Mouse (Mus musculus) stomach, postnatal 0 days (tissue): ENCODE measurements around the gene Cacna1h. TPM values are rescaled to one million over a fixed set of nuclear protein-coding genes. Genes with fewer than 3 reads are reported as not detected.

Experiments
- ATAC-seq: fragments of 200-750 bp; cut with Nextera tagmentation; 2 replicates; pipeline ENCODE4 v1.8.0; 2017; ENCODE audit not compliant: low FRiP score, low TSS enrichment
- DNase-seq: peaks from one replicate; pipeline ENCODE4 v3.0.0-alpha.2; 2016; ENCODE audit warnings: low spot score
- H3K27ac ChIP-seq: fragments of 300-500 bp; sonication (generic); replicated peaks from 2 replicates; pipeline ENCODE4 v1.5.1; 2014; ENCODE audit warnings: mild to moderate bottlenecking, control low read depth
- H3K27me3 ChIP-seq: fragments of 300-500 bp; sonication (generic); 2 replicates; pipeline ENCODE4 v1.6.1; 2014; ENCODE audit warnings: low read length; ENCODE audit not compliant: control insufficient read depth, insufficient read depth
- H3K36me3 ChIP-seq: fragments of 300-500 bp; sonication (generic); 2 replicates; pipeline ENCODE4 v1.6.1; 2014; ENCODE audit warnings: low read length, mixed read lengths; ENCODE audit not compliant: control insufficient read depth, insufficient read depth
- H3K4me1 ChIP-seq: fragments of 300-500 bp; sonication (generic); replicated peaks from 2 replicates; pipeline ENCODE4 v1.6.1; 2014; ENCODE audit warnings: antibody characterized with exemption; ENCODE audit not compliant: control insufficient read depth, insufficient read depth
- H3K4me2 ChIP-seq: fragments of 300-500 bp; sonication (generic); replicated peaks from 2 replicates; pipeline ENCODE4 v1.6.1; 2014; ENCODE audit warnings: low read depth, mild to moderate bottlenecking, control low read depth, moderate library complexity
- H3K4me3 ChIP-seq: fragments of 300-500 bp; sonication (generic); 2 replicates; pipeline ENCODE4 v1.5.1; 2014; ENCODE audit warnings: low read depth, low read length, control low read depth
- H3K9ac ChIP-seq: fragments of 300-500 bp; sonication (generic); 2 replicates; pipeline ENCODE4 v1.6.1; 2014; ENCODE audit warnings: mild to moderate bottlenecking, low read length, control low read depth, mixed read lengths
- H3K9me3 ChIP-seq: fragments of 300-500 bp; sonication (generic); 2 replicates; pipeline ENCODE4 v1.6.1; 2016; ENCODE audit warnings: low read length; ENCODE audit not compliant: control insufficient read depth
- CTCF ChIP-seq: IDR thresholded peaks from 2 replicates; pipeline ENCODE4 v1.5.1; 2016; ENCODE audit warnings: antibody characterized with exemption, low read depth, mild to moderate bottlenecking, moderate library complexity
- EP300 ChIP-seq: optimal IDR thresholded peaks from 2 replicates; pipeline ENCODE3; 2016; ENCODE audit warnings: antibody characterized with exemption
- WGBS: fragments of 180-500 bp; shearing (Covaris S2); extraction: QIAGEN DNeasy Blood & Tissue Kit; methylation state at CpG from one replicate; pipeline ENCODE4 v1.1.7; 2014; 5-methylcytosine and 5-hydroxymethylcytosine counted together
- polyA plus RNA-seq: library from polyadenylated mRNA; unstranded; fragments of >200 nt; fragmentation: Nextera tagmentation; extraction: Ambion mirVana; gene quantifications from 2 replicates; pipeline ENCODE4 v1.2.1, GENCODE M21; 2015

The Cacna1h gene
- polyA plus RNA-seq, 1 experiment from 2014 or later = 1.5 TPM

DNA sequence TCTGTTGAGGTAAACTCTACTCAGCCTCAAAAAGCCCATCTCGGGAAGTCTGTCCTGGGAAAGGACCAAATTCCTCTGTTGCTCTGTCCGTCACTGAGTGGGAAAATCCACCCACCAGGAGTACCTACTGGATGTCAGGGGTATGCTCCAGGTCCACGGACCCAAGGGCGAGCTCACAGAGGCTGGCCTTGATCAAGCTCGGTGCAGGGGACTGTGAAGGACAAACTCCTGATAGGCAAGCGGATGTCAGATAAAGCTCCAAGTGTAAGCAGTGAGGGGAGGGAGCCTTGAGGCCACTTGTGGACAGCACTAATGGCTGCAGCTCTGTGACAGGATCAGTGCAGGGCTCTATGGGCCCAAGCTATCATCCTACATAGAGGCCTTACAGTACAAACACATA, 23.4 kb downstream of the Cacna1h start:
- ATAC-seq (no peak), DNase-seq (no peak)
- 75% methylated on average over 6 of the region's 6 CpGs for WGBS
- Histone ChIP-seq H3K4me1 (no peaks in the 10 kb centered on the region; the same call in 1 of the 2 replicates), H3K27me3 (no peaks in the 10 kb centered on the region), H3K4me2 (no peak overlapping the region), H3K27ac (no peak overlapping the region), H3K36me3 (no peaks in the 10 kb centered on the region), H3K4me3 (no peak overlapping the region), H3K9ac (no peak overlapping the region), H3K9me3 (no peaks in the 10 kb centered on the region)
- no peak for TF ChIP-seq CTCF
- no peak for TF ChIP-seq EP300

GRCm38 (mm10) chr17:25409621-25410020, 24.0 kb downstream of the Cacna1h start:
- Histone ChIP-seq H3K4me1 (peaks cover 3% of the 10 kb centered on the region), H3K36me3 (no peaks in the 10 kb centered on the region), H3K9ac (no peak overlapping the region), H3K27ac (0 out of 2 replicates have a peak overlapping the region, but pooled peaks have one; percentile 13), H3K9me3 (no peaks in the 10 kb centered on the region), H3K4me2 (no peak overlapping the region), H3K27me3 (no peaks in the 10 kb centered on the region), H3K4me3 (no peak overlapping the region)
- 63% methylated on average over 7 of the region's 7 CpGs for WGBS
- no peak for ATAC-seq
- TF ChIP-seq CTCF (no peak), EP300 (no peak)
- DNase-seq = no peak

- no peak for ATAC-seq
- Histone ChIP-seq H3K9me3 (no peaks in the 10 kb centered on the region), H3K9ac (no peak overlapping the region), H3K27me3 (no peaks in the 10 kb centered on the region), H3K4me2 (no peak overlapping the region), H3K36me3 (no peaks in the 10 kb centered on the region), H3K27ac (no peak overlapping the region), H3K4me3 (no peak overlapping the region), H3K4me1 (peaks cover 3% of the 10 kb centered on the region)
- no peak for DNase-seq
- no peak for TF ChIP-seq EP300
- no peak for TF ChIP-seq CTCF
- 82% methylated on average over 7 of the region's 7 CpGs for WGBS
Measured at GRCm38 (mm10) chr17:25408302-25408999, 25.1 kb downstream of the Cacna1h start.

DNA sequence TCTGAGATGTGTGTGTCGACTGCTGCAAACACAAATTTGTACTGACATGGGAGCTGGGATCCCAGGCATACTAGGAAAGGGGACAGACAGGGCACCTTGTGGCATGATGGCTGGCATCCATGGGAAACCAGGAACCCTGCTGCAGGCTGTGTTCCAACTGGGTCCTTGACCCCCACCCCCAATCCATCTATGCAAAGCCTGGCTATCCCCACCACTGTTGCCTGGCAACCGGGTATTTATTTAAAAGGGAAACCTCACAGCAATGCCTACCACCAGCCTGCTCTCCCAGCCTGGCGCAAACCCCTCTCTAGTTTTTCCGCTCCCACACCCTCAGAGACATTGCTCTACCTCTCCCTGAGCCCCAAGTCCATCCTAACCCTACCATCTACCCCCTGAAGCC, 26.2 kb downstream of the Cacna1h start:
- no peaks in the 10 kb centered on the region for H3K27me3 ChIP-seq
- H3K4me3 ChIP-seq = no peak overlapping the region
- H3K9ac ChIP-seq = no peak overlapping the region
- ATAC-seq (no peak), DNase-seq (no peak)
- H3K9me3 ChIP-seq = no peaks in the 10 kb centered on the region
- TF ChIP-seq EP300 (no peak), CTCF (no peak)
- 63% methylated on average over 4 of the region's 4 CpGs for WGBS
- no peak overlapping the region for H3K27ac ChIP-seq
- H3K4me1 ChIP-seq = peaks cover 3% of the 10 kb centered on the region
- H3K36me3 ChIP-seq = no peaks in the 10 kb centered on the region
- no peak overlapping the region for H3K4me2 ChIP-seq

DNA sequence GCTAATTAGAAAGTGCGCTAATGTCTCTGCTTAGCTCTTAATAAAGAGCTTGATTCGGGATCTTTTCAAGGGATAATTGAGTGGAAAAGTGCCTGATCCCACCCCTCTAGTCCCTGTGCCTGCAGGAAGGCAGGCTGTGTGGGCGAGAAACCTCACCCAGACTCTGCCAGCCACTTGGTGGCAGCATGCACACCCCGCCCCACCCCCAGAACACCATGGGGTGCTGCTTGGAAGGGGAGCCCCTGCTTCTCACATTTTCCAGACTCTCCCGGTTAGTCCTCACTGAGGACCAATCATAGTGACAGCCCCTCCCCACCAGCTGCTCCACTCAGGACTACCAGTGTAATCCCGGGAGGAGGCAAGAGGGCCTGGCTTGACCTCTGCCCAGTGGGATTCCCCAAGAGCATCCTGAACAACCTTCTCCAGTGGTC, 27.6 kb downstream of the Cacna1h start:
- no peaks in the 10 kb centered on the region for H3K9me3 ChIP-seq
- DNase-seq (no peak), ATAC-seq (no peak; the same call in 1 of the 2 replicates)
- H3K36me3 ChIP-seq = no peaks in the 10 kb centered on the region
- peak overlapping the region; percentile 77 for H3K27ac ChIP-seq
- H3K4me2 ChIP-seq = no peak overlapping the region
- no peak overlapping the region for H3K9ac ChIP-seq
- H3K4me3 ChIP-seq = no peak overlapping the region
- peak; percentile 59 for TF ChIP-seq CTCF
- no peak for TF ChIP-seq EP300
- H3K27me3 ChIP-seq = no peaks in the 10 kb centered on the region
- 29% methylated on average over 6 of the region's 6 CpGs for WGBS
- peaks cover 3% of the 10 kb centered on the region for H3K4me1 ChIP-seq

DNA sequence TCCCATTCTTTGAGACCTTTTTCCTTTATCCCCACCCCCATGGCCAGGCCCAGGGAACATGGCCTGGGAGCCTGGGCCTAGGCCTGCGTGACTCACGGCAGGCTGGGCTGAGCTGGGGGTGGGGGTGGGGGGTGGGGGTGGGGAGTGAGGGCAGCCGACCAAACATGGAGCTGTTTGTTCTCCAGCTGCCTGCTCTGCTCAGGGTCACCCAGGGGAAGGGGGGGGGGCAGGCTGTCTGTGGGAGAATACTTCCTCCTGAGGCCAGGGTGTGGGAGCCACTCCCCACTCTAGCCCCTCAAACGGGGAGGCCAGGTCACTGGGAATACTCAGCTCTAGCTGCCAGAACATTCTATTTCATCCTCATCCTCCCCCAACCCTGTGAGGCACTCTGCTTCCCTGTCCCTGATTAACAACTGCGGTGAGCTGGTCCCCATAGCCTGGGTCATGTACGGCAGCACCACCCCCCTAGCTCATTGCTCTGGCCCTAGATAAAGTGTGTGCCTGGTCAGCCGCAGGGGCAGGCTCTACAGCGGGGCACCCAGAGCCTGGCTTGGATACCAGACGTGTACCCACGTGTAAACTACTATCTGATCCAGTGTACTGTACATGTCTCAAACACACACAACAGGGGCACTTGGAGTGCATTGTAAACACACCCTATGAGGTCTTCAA, 28.2 kb downstream of the Cacna1h start:
- 3% methylated on average over 8 of the region's 10 CpGs for WGBS
- Histone ChIP-seq H3K36me3 (no peaks in the 10 kb centered on the region), H3K9ac (peak overlapping the region; percentile 41), H3K4me3 (no peak overlapping the region), H3K27ac (peak overlapping the region; percentile 77), H3K4me2 (peak overlapping the region; percentile 14; the same call in 1 of the 2 replicates), H3K4me1 (peaks cover 3% of the 10 kb centered on the region), H3K9me3 (no peaks in the 10 kb centered on the region), H3K27me3 (no peaks in the 10 kb centered on the region)
- peak; percentile 69 for DNase-seq
- ATAC-seq = peak; percentile 78
- TF ChIP-seq EP300 (no peak), CTCF (no peak)
